Mouse (Mus musculus): ENCODE data around the gene Mfsd6.

Mfsd6 gene

DNA sequence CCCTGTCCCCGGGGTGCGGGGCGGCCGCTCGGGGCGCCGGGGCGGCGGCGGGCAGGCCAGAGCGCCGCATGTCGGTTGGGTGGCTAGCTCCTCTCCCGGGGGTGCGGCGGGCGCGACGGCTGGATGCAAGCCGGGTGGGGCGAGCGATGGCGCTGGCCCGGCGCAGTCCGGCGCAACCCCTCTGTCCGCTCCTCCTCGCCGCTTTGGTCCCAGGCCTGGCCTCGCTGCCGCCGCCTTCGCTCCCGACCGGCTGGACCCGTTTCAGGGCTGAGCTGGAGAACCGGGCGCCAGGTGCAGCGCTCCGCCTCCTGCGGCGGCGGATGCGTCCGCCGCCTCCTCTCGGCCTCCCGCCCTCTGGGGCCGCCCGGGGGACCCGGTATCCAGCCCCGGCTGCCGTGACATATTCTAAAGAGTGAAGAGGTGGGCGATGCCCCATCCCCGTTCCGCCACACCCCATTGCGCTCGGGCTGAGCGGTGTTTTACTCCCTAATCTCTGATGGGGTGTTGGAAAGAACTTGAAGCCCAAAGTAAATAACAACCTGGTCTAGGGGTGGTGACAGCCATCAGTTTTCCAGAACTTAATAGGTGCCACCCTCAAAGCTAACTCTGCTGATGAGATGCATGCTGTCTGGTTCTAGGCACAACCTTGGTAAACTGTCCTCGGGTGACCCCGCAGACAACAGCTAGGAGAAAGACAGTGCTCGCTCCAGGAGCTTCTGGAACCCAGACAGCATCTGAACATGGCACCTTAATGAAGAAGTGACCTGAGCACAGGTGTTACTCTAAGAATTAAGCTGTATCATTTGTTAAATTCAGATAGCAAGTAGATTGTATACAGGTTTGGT, at the start of gene Mfsd6:
Gene Mfsd6 (minus strand): TSS at position 407 of the 845 bp plus-strand sequence.
- peak; percentile 26 to 58 for DNase-seq

DNA sequence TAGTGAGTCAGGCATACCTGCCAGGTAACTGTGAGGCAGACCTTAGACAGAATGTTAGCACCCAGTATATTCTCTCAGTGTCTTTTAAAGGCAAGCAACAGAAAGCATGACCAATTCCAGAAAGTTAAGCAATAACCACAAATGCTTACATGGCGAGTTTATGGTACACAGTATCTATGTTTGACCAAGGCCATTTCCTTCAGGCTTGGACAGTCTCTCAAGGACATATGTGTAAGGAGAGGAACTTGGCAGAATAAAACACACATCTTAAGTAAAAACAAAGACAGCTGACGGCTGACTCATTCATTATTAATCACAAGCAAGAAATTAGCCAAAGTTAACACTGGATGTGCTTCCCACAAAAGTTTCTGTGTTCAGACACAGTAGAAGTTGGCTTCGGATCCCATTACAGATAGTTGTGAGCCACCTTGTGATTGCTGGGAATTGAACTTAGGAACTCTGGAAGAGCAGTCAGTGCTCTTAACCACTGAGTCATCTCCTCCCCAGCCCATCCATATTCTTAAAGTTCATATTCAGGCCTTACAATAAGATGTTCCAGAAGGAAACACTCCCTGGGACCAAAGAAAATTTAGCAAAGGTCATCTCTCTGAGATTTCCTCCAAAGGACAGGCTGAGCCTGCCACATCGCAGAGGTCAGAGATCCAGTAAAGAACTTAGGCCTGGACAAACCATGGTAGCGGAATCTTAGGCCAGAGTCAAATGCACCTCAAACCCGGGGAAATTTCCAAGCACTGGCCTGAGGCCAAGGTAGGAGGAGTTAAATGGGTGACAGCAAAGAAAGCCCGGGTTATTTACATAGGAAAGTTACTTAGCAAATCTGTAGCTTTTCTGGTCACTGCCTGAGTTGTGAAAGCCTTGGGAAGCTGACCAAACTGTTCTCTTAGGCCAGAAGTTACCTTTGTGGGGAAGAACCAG, 38.2 kb upstream of the Mfsd6 start:
- no peak for DNase-seq

GRCm38 (mm10) chr1:52763894-52764809, 36.9 kb upstream of the Mfsd6 start:
- no peak for DNase-seq

GRCm38 (mm10) chr1:52758174-52758573, 30.9 kb upstream of the Mfsd6 start:
- DNase-seq, result no peak

DNA sequence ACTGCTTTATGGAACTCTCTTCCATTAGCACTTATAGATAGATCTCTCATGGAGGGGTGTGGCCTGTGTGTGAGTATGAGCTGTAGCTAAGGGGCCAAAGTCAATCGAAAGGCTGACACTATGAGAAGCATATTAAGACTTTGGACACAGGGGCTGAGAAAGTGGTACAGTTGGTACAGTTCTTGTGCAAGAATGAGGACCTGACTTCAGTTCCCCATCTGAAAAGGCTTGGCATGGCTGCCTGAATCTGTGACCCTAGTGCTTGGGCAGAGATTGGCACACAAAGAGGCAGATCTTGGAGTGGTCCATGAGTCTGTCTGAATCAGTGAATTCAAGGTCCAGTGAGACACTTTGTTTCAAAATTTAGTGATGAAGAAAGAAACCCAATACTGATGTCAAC, 27.1 kb upstream of the Mfsd6 start:
- DNase-seq, result no peak

GRCm38 (mm10) chr1:52753828-52754227, 26.6 kb upstream of the Mfsd6 start:
- no peak for DNase-seq

DNA sequence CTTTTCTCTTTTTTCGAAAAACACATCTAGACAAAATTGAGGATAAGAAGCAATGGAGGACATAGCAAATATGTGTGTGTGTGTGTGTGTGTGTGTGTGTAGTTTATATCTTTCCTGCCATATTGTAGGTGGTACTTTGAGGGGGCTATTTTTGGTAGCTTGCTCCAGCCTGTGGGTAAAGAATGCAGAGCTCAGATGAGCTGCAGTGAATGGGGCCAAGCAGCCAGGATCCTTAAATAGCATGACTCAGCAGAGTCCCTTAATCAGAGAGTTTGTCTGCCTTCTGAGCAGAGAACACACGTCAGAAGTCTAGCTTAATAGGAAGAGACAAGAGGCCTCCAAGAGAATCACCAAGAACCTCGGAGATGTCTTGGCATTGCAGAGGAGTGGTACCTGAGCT, 25.4 kb upstream of the Mfsd6 start:
- DNase-seq, result no peak

GRCm38 (mm10) chr1:52751634-52752033, 24.4 kb upstream of the Mfsd6 start:
- DNase-seq, result no peak

- DNase-seq, result no peak
These were observed 22.7 kb upstream of the Mfsd6 start for GRCm38 (mm10) chr1:52749978-52750377.

- DNase-seq, result peak; percentile 23 to 74
These were observed 21.0 kb upstream of the Mfsd6 start for GRCm38 (mm10) chr1:52748260-52748659.

DNA sequence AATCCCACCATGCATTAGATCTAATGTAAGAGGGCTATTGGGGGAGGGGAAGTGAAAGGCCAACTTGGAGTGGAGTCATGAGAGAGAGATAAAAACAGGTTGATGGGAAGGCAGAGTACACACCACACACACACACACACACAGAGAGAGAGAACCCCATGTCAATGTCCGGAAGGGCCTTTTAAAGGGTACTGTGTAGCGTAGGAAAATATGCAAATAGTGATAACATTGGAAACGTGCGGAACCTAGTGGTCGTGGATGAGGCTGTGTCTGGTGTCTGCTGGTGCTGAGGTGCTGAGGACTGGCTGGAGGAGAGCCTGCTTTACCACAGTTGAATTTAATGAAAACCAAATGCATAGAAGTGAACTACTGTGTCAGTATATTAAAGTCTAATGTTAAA, 15.3 kb upstream of the Mfsd6 start:
- no peak for DNase-seq

DNA sequence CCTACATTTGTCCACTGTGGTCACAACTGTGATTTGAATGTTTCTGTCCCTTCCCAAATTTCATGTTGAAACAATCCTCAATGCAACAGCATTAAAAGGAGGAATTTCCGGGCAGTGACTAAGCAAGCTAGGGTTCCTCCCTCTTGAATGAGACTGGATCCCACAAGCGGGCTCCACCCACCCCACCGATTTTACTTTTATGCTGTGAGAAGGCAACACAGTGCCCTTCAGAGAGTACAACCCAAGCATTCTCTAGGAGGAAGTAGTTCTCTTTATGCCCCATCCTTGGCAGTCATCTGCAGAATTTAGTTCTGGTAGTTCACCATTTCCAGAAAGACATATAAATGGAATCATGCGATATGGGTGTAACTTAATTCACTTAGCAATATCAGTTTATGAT, 6.9 kb upstream of the Mfsd6 start:
- DNase-seq, result no peak

DNA sequence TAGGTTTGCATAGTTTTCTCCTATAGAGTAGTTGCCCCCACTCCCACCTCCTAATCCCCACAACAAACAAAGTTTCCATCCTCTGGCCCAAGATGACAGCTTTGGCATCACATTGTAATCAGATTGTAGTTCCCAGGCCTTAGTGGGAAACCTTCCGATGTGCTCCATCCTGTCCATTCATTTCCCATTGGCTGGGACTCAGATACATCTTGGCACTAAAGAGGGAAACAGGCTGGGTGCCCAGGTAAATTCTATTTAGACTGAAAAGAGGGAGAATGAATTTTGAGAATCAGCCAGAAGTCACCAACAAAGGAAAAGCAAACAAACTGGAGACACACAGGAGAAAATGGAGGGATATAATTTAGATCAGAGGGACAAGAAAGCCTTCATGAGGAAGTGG, 3.0 kb upstream of the Mfsd6 start:
- DNase-seq, result no peak

DNA sequence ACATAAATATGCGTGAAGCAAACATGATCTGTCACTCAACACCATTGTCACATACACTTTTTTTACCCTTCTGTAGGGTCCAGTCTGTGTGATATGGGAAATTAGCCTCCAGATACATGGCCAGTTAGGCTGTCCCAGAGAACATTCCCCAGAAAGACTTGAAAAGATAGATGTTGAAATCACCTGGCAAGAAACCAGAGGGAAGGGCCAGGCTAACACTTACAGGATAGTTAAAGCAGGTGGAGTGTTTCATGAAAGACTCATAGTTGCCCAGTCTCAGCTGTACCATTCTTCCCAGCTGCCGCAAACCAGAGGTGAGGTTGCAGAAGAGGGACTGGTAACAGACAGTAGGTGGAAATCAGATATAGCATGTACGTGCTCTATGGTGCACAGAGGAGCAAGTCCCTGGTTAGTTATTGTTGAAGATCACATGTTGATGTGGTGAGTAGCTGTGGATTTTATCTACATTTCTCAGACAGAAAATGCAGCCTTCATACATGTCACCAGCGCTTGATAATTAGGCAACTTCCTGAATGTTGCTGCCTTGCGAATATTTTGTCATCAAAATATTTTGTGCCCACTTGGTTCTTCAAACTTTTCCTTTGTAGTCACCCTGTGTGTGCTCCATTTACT, 1.7 kb upstream of the Mfsd6 start:
- DNase-seq, result no peak

GRCm38 (mm10) chr1:52726371-52727055, 749 bp downstream of the Mfsd6 start:
- peak; percentile 29 to 61 for DNase-seq

DNA sequence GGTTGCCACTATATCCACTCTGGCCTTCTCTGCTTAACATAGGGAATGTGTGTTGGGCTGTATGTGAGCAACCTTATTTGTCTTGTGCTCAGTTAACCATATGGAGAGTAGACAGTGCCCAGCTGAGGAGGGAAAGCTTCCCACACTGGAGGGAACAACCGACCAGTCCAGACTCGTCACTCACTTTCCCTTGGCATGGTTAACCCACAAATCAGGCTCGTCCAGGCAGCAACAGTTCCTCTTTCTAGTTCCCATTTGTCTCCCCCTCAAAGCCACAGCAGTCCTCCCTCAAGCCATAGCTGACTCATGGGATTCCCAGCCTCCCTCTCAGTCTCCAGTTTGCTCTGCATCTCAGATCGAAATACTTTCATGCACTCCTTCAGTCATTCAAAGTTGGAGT, 4.7 kb downstream of the Mfsd6 start:
- DNase-seq, result peak in 1 of 2 experiments; percentile 7

DNA sequence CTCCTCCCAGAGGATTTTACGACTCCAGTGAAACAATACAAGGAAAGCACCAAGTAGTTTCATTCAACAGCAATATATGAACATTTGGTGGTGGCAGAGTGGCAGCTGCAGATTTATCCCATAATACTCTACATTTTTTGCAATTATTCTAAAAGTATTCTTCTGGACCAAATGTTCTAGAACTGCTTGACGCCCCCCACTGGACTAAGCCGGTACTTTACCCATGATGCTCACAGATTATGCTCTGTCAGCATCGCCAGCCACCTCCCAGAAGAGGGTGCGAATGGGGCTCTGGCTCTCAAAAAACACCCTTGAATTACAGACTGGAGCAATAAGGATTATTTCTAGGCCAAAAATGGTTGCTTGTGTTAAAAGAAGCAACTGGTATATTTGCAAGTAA, 8.2 kb downstream of the Mfsd6 start:
- DNase-seq, result peak in 1 of 2 experiments; percentile 22

- no peak for DNase-seq
These were observed 9.1 kb downstream of the Mfsd6 start for GRCm38 (mm10) chr1:52718068-52718748.

GRCm38 (mm10) chr1:52714451-52714850, 12.8 kb downstream of the Mfsd6 start:
- no peak for DNase-seq

- no peak for DNase-seq
These were observed 13.2 kb downstream of the Mfsd6 start for GRCm38 (mm10) chr1:52714021-52714420.

- DNase-seq, result no peak
These were observed 18.5 kb downstream of the Mfsd6 start for GRCm38 (mm10) chr1:52708745-52709144.
